Mouse (Mus musculus) forebrain, embryonic 15.5 days (tissue): ENCODE results near the gene Erbb3. TPM values are rescaled to one million over a fixed set of nuclear protein-coding genes. Genes with fewer than 3 reads are reported as not detected.
"Not testable (repeated sequence)": the region's sequence is repeated elsewhere in the genome, so short reads cannot be mapped to it uniquely, and the experiment has no call there.

Experiments used
- ATAC-seq: fragments of 200-750 bp; cut with Nextera tagmentation; replicated peaks from 2 replicates; pipeline ENCODE4 v1.8.0; 2017; ENCODE audit warnings: mild to moderate bottlenecking, moderate TSS enrichment, moderate library complexity
- H3K27ac ChIP-seq: fragments of 300-500 bp; sonication (generic); replicated peaks from 2 replicates; pipeline ENCODE4 v1.5.1; 2015; ENCODE audit warnings: mild to moderate bottlenecking, inconsistent platforms
- H3K27me3 ChIP-seq: fragments of 300-500 bp; sonication (generic); 2 replicates; pipeline ENCODE4 v1.6.1; 2015; ENCODE audit warnings: inconsistent platforms
- H3K36me3 ChIP-seq: fragments of 300-500 bp; sonication (generic); 2 replicates; pipeline ENCODE4 v1.6.1; 2015; ENCODE audit warnings: mild to moderate bottlenecking, inconsistent platforms
- H3K4me1 ChIP-seq: fragments of 300-500 bp; sonication (generic); 2 replicates; pipeline ENCODE4 v1.6.1; 2015; ENCODE audit warnings: inconsistent platforms
- H3K4me2 ChIP-seq: fragments of 300-500 bp; sonication (generic); replicated peaks from 2 replicates; pipeline ENCODE4 v1.6.1; 2015; ENCODE audit warnings: mild to moderate bottlenecking, inconsistent platforms
- H3K4me3 ChIP-seq: fragments of 300-500 bp; sonication (generic); 2 replicates; pipeline ENCODE4 v1.5.1; 2015; ENCODE audit warnings: mild to moderate bottlenecking, inconsistent platforms
- H3K9ac ChIP-seq: fragments of 300-500 bp; sonication (generic); replicated peaks from 2 replicates; pipeline ENCODE4 v1.6.1; 2015; ENCODE audit warnings: mild to moderate bottlenecking, inconsistent platforms
- H3K9me3 ChIP-seq: fragments of 300-500 bp; sonication (generic); 2 replicates; pipeline ENCODE4 v1.6.1; 2016; ENCODE audit warnings: inconsistent platforms
- WGBS: fragments of 180-500 bp; shearing (Covaris S2); methylation state at CpG from one replicate; pipeline ENCODE4 v1.1.7; 2015; ENCODE audit warnings: mixed read lengths; 5-methylcytosine and 5-hydroxymethylcytosine counted together
- polyA plus RNA-seq: library from polyadenylated mRNA; unstranded; fragments of >200 nt; fragmentation: Nextera tagmentation; extraction: Ambion mirVana; gene quantifications from 2 replicates; pipeline ENCODE4 v1.2.1, GENCODE M21; 2015

The Erbb3 gene
- polyA plus RNA-seq, 1 experiment from 2014 or later: 0.42 TPM

DNA sequence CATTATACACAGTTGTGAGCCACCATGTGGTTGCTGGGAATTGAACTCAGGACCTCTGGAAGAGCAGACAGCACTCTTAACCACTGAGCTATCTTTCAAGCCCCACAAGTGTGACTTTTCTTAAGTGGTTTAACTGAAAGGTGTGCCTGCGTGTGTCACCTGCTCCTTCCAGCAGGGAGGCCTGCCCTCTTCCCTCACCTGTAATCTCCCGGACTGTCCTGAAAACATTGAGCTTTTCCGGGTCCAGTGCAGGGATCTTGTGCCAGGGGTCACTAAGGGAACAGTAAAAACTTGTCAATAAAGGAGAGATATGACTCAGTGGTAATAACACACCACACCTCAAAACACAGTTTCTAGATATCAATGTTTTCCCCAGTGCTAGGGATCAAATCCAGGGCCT is 10.2 kb downstream of the Erbb3 start:
- H3K36me3 ChIP-seq: no peaks in the 10 kb centered on the region
- no peak overlapping the region for H3K4me2 ChIP-seq
- no peaks in the 10 kb centered on the region for H3K9me3 ChIP-seq
- H3K4me1 ChIP-seq: no peaks in the 10 kb centered on the region
- ATAC-seq: no peak
- 86% methylated on average over 3 of the region's 3 CpGs for WGBS
- no peak overlapping the region for H3K4me3 ChIP-seq
- no peak overlapping the region for H3K9ac ChIP-seq
- no peaks in the 10 kb centered on the region for H3K27me3 ChIP-seq
- H3K27ac ChIP-seq: no peak overlapping the region

DNA sequence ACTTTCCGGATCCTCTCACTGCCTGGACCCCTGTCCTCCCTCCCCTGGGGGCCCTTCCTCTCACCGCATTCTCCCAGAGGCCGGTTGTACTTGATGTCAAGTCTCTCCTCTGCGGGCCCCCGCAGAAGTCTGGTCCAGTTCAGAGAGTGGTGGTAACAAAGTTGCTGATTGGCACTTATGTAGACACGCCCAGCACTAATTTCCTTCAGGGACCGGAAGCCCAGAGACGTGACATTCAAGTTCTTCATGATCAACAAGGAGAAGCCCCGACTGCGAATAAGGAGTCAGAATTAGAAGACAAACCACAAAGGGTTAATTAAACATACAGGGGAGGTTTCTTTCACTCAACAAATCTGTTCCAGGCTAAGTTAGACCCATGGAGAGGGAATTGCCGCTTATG is 11.1 kb downstream of the Erbb3 start:
- Histone ChIP-seq H3K27me3 (no peaks in the 10 kb centered on the region), H3K4me3 (no peak overlapping the region), H3K27ac (no peak overlapping the region), H3K36me3 (no peaks in the 10 kb centered on the region), H3K4me1 (no peaks in the 10 kb centered on the region), H3K9ac (no peak overlapping the region), H3K4me2 (no peak overlapping the region), H3K9me3 (no peaks in the 10 kb centered on the region)
- 85% methylated on average over 11 of the region's 11 CpGs for WGBS
- ATAC-seq: no peak

GRCm38 (mm10) chr10:128575063-128575462 is 14.4 kb downstream of the Erbb3 start:
- no peaks in the 10 kb centered on the region for H3K36me3 ChIP-seq
- no peaks in the 10 kb centered on the region for H3K27me3 ChIP-seq
- 90% methylated on average over 2 of the region's 2 CpGs for WGBS
- H3K4me2 ChIP-seq: no peak overlapping the region
- ATAC-seq: no peak
- H3K27ac ChIP-seq: no peak overlapping the region
- H3K4me3 ChIP-seq: no peak overlapping the region
- no peak overlapping the region for H3K9ac ChIP-seq
- no peaks in the 10 kb centered on the region for H3K4me1 ChIP-seq
- H3K9me3 ChIP-seq: no peaks in the 10 kb centered on the region

GRCm38 (mm10) chr10:128565788-128566531 is 23.5 kb downstream of the Erbb3 start, which contains the start of gene Pa2g4:
Gene Pa2g4 (minus strand): TSS chr10:128565987.
- Histone ChIP-seq H3K27me3 (no peaks in the 10 kb centered on the region), H3K27ac (peak within 1 kb of the TSS; percentile 95), H3K9me3 (no peaks in the 10 kb centered on the region), H3K9ac (peak within 1 kb of the TSS; percentile 92), H3K4me2 (peak within 1 kb of the TSS; percentile 95), H3K36me3 (peaks cover 26% of the 10 kb centered on the region), H3K4me1 (peaks cover 18% of the 10 kb centered on the region), H3K4me3 (peak within 1 kb of the TSS; percentile 90)
- under 1% methylated on average over 58 of the region's 58 CpGs for WGBS
- peak; percentile 100 for ATAC-seq

- Histone ChIP-seq H3K4me3 (peak overlapping the region; percentile 90), H3K9ac (peak overlapping the region; percentile 92), H3K36me3 (peaks cover 33% of the 10 kb centered on the region), H3K4me1 (peaks cover 18% of the 10 kb centered on the region), H3K4me2 (peak overlapping the region; percentile 95), H3K27ac (peak overlapping the region; percentile 95), H3K27me3 (no peaks in the 10 kb centered on the region), H3K9me3 (no peaks in the 10 kb centered on the region)
- WGBS: under 1% methylated on average over 46 of the region's 46 CpGs
- ATAC-seq: peak; percentile 55
Measured at GRCm38 (mm10) chr10:128565206-128565787, 24.2 kb downstream of the Erbb3 start.

DNA sequence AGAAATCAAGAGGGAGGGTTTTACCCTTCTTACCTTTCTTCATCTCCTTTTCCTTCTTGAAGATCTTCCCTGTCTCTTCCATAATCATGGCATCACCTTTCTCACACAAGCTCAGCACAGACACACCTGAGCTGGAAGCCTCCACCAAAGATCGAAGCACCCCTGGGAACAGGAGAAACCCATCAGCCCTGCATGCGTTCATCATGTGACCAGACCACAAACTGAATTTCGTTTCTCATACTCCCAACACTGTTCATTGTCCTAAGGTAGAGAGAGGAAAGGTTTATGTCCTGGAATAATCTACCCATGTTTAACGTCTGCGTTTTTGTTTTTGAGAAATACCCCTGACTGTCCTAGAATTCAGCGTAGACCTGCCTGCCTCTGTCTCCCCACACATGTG is 25.9 kb downstream of the Erbb3 start:
- H3K9me3 ChIP-seq: no peaks in the 10 kb centered on the region
- WGBS: 89% methylated on average over 6 of the region's 6 CpGs
- no peak overlapping the region for H3K4me2 ChIP-seq
- H3K36me3 ChIP-seq: peaks cover 50% of the 10 kb centered on the region
- H3K4me3 ChIP-seq: no peak overlapping the region
- no peak for ATAC-seq
- peaks cover 18% of the 10 kb centered on the region for H3K4me1 ChIP-seq
- no peak overlapping the region for H3K9ac ChIP-seq
- no peak overlapping the region for H3K27ac ChIP-seq
- no peaks in the 10 kb centered on the region for H3K27me3 ChIP-seq

- Histone ChIP-seq H3K27ac (no peak overlapping the region), H3K27me3 (no peaks in the 10 kb centered on the region), H3K4me2 (no peak overlapping the region), H3K4me1 (no peaks in the 10 kb centered on the region), H3K9ac (no peak overlapping the region), H3K9me3 (no peaks in the 10 kb centered on the region), H3K36me3 (peaks cover 47% of the 10 kb centered on the region), H3K4me3 (no peak overlapping the region)
- no peak for ATAC-seq
- 89% methylated on average over 6 of the region's 6 CpGs for WGBS
Measured at GRCm38 (mm10) chr10:128556963-128557362, 32.5 kb downstream of the Erbb3 start.

- ATAC-seq: no peak
Measured at GRCm38 (mm10) chr10:128556286-128556685, 33.2 kb downstream of the Erbb3 start.

GRCm38 (mm10) chr10:128555567-128555966 is 33.9 kb downstream of the Erbb3 start:
- H3K36me3 ChIP-seq: peaks cover 33% of the 10 kb centered on the region
- H3K4me2 ChIP-seq, H3K27me3 ChIP-seq, ATAC-seq, H3K9ac ChIP-seq, H3K4me1 ChIP-seq, H3K9me3 ChIP-seq, H3K27ac ChIP-seq, H3K4me3 ChIP-seq: not testable (repeated sequence)
- 95% methylated on average over 1 of the region's 1 CpGs for WGBS

More at GRCm38 (mm10) chr10:128556286-128556685, 33.2 kb downstream of the Erbb3 start:
- H3K27ac ChIP-seq: no peak overlapping the region
- H3K4me2 ChIP-seq: no peak overlapping the region
- peaks cover 40% of the 10 kb centered on the region for H3K36me3 ChIP-seq
- H3K9ac ChIP-seq: no peak overlapping the region
- no peaks in the 10 kb centered on the region for H3K4me1 ChIP-seq
- no peaks in the 10 kb centered on the region for H3K9me3 ChIP-seq
- H3K27me3 ChIP-seq: no peaks in the 10 kb centered on the region
- H3K4me3 ChIP-seq: no peak overlapping the region

DNA sequence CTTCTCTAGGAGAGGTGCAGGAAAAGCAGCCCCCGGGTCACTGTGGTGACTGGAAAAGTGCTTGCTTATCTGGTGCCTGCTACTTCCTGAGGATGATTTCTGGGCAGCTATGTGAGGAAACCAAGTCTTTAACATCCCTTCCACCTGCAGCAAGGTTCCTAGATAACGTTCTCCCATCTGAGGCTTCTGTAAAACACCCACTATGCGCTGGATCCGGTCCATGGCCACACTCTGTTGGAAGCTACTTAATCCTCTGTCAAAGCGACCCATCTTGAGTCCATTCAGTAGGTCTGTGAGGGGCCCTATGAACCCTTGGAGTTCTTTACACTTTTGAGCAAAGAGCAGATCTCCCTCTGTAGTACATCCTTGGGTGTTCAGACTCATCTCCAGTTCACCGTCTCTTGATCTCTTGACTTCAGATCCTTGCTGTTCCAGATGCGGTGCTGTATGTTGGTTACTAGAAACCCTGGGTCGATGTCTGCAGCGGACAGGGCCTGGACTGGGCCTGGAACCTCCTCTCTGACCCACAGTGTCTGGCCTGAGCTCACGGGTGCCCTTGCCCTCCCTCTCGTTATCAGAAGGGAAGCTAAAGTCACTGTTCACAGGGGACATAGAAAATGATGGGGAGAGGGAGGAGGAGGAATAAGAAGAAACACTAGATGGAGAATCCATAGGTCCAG is 39.2 kb downstream of the Erbb3 start:
- not testable (repeated sequence) for H3K9me3 ChIP-seq, ATAC-seq, H3K36me3 ChIP-seq, H3K9ac ChIP-seq, H3K4me2 ChIP-seq, H3K27me3 ChIP-seq, H3K4me3 ChIP-seq
- peak overlapping the region; percentile 97 for H3K27ac ChIP-seq
- H3K4me1 ChIP-seq: peaks cover 14% of the 10 kb centered on the region
- WGBS: 94% methylated on average over 11 of the region's 11 CpGs

- H3K4me2 ChIP-seq, H3K9me3 ChIP-seq, ATAC-seq, H3K4me3 ChIP-seq, H3K27me3 ChIP-seq, H3K9ac ChIP-seq: not testable (repeated sequence)
- Histone ChIP-seq H3K36me3 (peaks cover 11% of the 10 kb centered on the region), H3K27ac (peak overlapping the region; percentile 97), H3K4me1 (peaks cover 14% of the 10 kb centered on the region)
- 70% methylated on average over 6 of the region's 6 CpGs for WGBS
Measured at GRCm38 (mm10) chr10:128549682-128550057, 39.8 kb downstream of the Erbb3 start.

DNA sequence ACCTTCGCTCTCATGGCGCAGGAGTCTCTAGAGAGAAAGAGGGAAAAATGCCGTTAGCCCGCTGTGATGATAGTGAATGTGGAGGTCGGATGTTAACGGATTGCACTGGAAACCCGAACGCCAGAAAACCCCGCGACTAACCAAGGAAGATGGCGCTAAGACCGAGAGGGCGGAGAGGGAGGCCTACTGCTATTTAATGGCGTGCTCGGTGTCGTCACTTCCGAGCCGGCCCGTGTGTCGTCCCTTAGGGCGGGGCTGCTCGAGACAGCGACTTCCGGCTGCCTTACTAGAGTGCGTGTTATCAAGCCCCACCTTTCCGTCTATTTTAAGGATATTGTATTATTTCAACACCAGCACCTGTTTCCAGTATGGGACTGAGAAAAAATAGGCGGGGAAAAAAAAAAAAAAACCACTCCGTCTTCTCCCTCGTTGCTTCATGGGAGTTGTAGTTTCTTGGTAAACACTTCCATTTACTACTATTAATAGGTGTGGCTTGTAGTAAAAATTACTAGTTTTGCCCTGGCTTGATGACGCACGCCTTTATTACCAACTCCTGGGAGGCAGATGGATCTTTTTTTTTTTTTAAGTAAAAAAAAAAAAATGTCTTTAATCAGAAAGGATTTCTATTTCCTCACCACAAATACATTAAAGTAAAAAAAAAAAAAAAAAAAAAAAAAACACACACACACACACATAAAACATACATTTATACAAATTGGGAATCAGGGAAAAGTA is 40.3 kb downstream of the Erbb3 start, which contains the start of gene Rpl41:
Gene Rpl41 (minus strand): TSS at position 359 of the 735 bp plus-strand sequence.
- Histone ChIP-seq H3K4me2 (peak within 1 kb of the TSS; percentile 64), H3K27me3 (no peaks in the 10 kb centered on the region), H3K4me1 (peaks cover 15% of the 10 kb centered on the region), H3K27ac (peak within 1 kb of the TSS; percentile 97), H3K9me3 (no peaks in the 10 kb centered on the region), H3K4me3 (peak within 1 kb of the TSS; percentile 78), H3K9ac (peak within 1 kb of the TSS; percentile 76), H3K36me3 (peaks cover 16% of the 10 kb centered on the region)
- WGBS: 0% methylated on average over 31 of the region's 31 CpGs
- peak; percentile 93 for ATAC-seq
